Mouse (Mus musculus) thymus, adult 18-20 months (tissue): ENCODE measurements around the gene Ccdc85c.

Experiments
- DNase-seq, 2 experiments: peaks; one replicate each; pipeline ENCODE4 v3.0.0; 2022; ENCODE audit warnings: mixed read lengths in 2 of 2

Gene Ccdc85c

DNA sequence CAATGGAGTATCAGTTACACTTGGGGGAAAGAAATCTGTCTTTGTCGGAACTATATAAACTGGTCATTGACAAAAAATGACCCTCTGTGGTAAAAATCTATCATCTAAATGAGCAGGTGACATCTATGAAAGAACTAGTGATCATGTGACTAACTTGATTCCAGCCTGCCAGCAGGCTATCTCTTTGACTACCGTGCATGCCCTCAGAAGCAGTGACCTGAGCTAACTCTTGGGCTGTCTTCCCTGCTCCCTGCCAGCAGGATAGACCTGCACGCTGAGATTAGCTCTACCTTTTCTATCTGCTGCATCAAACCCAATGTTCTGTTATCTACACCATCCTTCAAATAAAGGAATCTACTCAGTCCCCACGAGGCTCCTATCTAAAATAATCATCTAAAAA, 102.6 kb downstream of the Ccdc85c start:
- DNase-seq: no peak

DNA sequence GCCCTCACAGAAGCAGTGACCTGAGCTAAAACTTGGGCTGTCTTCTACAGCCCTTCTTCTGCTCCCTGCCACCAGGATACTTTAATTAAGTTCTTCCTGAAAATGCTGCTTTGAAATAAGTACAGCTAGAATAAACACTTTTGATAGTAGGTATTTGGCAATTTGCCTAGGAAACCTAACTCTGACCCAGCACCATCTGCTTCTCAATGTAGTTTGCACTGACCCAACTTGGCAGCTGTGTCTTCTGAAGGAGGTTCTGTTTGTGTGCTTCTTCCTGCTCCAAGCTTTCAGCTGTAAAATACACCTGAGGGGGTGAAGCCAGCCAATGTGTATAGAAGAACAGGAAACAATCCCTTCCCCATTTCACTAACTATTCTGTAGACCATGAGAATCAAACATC, 103.9 kb downstream of the Ccdc85c start:
- no peak for DNase-seq

DNA sequence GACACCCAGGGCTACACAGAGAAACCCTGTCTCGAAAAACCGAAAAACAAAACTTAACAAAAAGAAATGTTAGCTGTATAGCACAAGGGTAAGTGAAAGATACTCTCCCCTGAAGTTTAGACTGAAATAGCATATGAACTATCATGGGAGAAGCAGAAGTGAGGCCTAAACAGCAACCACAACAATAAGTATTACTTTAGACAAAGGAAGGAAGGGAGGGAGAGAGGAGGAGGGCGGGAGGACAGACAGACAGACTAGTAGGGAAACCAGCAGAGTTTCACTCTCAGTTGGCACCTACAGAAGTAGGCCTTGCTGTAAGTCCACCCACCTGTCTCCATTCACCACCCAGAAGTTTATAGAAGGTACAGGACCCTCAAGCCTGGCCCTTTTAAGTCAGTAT, 104.8 kb downstream of the Ccdc85c start:
- DNase-seq: no peak

DNA sequence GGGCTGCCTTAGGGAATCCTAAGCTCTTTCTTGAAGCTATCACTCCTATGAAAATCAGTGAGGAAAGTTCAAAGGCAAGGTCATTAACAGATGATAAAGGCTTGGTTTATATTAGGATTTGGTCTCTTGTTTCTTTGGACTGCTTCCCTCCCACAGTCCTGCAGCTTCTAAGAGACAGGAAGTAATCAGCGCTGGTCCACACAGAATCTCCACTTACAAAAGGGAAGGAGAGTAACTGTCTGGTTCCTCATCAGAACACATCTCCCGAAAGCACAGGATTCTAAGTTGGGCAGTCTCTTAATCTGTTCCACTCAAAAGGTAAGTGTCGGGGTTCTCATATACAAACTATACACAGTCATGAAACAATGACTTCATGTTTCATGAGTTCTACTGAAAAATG, 106.3 kb downstream of the Ccdc85c start:
- no peak for DNase-seq

DNA sequence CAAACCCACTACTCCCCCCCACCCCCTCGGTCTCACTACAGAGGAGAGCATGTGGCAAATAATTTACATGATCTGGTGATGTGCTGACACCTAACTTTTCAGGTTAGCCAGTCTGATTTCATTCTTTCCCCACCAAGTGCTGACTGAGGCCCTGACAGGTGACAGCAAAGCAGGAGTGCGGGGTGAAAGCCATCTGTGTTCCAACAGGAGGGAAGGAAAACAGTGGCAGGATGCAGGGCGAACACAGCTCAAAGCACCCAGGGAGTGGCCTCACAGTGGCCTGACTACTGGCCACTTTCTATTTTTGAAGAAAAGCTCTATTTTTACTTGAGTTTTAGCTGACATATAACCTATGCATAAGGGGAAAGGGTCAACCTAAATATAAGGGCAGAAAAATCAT, 111.5 kb downstream of the Ccdc85c start:
- DNase-seq: no peak

DNA sequence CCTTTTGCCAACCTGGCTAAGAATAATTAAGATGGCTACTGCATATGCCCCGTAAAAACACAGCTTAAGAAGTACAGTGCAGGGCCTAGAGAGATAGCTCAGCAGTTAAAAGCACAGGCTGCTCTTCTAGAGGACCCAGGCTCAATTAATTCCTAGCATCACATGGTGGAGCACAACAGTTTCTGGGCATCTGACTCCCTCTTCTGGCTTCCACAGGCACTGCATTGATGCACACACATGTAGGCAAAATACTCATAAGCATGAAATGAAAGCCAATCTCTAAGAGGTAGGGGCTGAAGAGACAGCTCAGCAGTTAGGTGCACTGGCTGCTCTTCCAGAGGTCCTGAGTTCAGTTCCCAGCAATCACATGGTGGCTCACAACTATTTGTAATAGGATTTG, 113.2 kb downstream of the Ccdc85c start:
- no peak for DNase-seq

DNA sequence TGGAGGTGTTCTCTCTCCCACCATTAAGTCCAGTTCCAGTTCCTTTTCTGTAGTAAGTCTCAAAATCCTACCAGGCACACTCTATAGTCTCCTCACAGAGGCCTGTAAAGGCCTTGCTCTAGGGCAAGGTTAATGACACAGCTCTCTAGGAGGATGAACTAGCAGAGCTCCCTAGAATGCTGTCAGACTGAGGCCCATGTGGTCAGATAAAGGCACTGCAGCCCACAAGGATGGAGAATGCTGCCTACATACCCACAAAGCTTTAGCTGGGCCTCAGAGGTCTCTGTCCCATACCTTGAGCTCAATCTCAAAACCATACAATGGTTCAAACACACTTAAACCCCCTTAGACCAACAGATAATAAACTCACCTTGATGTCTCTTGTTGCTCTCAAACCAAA, 115.4 kb downstream of the Ccdc85c start:
- DNase-seq: no peak
